Mouse (Mus musculus): ENCODE measurements around the gene Selenom.

Selenom gene

DNA sequence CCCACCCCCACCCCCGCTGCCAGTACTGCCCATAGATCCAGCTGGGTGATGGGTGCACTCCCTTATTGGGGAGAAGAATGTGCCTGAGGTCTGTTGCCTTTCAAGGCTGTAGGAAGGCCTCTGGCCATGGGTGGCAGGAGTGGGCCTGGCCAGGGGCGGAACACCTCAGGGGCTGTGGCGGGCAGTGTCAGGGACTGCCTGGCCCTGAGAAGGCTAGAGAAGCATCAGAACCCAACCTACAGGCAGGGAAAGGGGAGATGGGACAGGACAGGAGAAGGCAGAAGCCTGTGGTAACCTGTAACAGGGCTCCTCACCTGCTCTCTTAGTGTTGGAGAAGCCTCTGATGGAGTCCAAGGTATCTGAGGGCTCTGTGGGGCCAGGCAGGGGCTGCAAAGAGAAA, 16.2 kb downstream of the Selenom start:
- DNase-seq (ENCODE audit: low spot score in 2 of 2): no peak

DNA sequence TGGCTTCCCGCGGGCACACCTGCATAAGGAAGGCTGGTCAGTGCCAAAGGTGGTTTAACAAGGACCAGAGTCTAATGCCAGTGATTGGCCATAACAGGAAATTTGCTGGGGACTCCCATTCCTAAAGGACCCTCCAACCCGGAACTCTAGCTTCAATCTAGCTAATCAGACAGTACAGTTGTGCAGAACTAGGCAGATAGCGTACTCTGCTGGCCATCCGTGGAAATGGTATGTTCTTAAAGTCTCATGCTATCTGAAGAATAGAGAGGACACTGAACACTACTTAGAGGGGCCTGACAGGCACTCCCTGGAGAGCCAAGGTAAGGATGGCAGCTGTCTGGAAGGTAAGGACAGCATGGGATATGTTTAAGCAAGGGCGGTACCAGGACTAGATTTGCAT, 17.1 kb downstream of the Selenom start:
- DNase-seq (ENCODE audit: low spot score in 2 of 2): no peak

DNA sequence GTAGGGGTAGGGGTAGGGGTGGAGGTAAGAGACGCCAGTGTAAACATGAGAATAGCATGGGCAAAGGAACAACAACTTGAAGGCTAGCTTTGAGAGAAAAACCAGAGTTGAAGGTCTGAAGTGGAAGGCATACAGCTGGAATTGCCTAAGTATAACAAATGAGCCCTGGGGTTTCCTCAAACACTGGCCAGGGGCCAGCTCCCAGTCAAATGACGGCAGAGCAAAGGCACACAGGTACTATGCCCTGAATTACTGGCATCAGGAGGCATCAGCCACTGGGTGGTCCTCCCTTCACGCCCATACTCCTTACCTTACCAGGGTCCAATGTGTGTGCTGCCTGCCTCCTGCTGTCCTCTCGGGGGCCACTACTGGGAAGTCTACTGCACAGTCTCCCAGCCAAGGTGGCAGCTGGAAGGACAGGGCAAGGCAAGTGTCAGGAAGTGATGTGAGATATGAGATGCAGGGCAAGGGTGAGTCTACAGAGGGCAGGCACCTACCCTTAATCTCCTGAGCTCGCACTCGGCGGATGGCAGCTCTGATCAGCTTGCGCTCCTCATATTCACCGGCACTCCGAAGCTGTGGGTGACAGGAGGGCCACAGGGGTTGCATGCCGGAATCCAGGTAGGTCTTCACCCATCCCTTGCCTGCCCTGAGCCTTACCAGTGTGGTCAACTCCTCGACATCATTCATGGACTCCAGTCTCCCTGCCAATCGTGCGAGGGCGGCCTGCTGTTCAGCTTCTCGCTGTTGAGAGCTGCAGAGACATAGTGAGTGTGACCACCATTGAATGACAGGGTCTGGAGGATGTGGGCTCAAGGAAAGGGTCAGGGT, 17.8 kb downstream of the Selenom start:
- no peak for DNase-seq (ENCODE audit: low spot score in 2 of 2)

DNA sequence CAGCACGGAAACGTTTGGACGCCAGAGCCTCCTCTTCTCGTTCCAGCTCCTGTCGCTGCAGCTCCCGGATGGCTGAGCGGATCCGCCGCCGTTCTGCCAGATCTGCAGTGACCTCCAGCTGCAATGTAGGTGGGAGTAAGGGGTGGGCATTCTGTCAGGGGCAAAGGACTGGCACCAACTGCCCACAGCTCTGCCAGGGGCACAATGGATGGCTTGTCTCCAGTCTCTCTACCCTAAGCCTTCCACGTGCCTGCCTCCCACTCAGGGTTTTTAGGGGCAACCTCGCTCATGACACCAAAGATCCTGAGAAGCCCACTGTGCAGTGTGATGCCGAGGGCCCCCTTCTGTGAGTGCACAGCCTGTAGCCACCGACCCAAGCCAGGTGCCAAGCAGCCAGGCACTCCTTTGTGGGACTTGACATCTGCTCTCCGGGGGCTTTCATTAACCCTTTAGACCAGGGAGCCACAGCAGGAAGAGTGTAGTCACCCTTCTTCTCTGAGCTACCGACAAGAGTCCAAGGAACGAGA, 19.0 kb downstream of the Selenom start:
- no peak for DNase-seq (ENCODE audit: low spot score in 2 of 2)

DNA sequence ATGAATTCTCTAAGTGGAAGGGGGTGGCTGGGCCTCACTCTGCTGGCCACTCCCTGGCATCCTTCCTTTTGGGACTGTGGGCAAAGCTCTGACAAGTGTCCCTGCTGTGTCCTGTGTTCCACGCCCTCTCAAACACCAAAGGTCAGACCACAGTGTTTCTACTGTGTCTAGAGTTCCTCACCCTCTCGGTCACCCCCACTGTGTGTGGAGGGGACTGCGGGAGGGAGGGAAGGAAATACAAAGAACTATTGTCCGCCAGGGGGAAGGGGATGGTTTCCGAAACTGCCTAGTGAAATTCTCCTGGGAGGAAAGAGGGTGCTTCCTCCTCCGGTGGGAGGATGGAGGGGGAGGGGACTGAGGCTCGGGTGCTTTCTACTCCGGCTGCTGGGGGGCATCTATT, 20.5 kb downstream of the Selenom start:
- no peak for DNase-seq (ENCODE audit: low spot score in 2 of 2)

DNA sequence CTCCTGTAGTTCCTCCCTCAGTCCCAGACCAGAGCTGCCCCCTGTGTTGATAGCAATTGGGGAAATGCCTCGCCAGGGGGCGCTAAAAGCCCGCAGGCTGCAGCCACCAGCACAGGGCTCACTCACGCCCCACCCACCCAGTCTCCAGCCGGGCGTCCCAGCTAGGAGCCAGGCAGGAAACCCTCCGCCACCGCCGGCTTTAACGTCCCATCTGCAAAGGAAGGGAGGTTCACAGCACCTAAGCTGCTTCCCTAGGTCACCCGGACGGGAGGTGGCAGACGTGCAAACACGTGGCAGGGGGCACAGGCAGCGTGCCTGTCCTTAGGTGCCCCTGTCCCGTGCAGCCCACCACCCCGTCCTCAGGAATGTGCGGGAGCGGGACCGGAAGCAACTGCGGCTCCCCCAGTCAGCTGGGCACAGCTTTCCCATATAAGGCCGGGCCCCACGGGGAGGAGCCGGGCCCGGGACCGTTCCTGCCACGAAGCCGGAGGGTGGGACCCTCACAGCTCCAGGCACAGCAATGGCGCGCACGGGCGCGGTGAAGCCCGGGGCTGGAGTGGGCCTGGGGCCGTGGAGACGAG, 21.0 kb downstream of the Selenom start:
- DNase-seq (ENCODE audit: low spot score in 2 of 2): peak; percentile 91 to 93

DNA sequence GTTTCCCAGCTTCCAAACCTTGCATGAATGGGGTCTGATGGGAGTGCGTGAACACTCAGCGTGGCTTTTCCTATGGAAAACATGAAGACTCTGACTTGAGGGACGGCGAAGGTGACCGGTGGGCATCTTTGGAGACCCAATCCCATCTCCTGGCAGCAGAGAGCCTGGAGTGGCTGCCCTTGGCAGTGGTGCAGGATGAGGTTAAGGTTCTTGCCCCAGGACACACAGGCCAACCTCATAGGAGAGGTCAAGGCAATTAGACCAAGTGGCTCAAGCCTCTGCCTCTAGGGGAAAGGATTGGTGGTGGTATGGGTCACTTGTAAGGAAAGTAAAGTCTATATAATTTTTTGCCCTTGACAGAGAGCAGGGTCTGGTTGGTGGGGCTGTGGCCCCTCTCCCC, 21.6 kb downstream of the Selenom start:
- DNase-seq (ENCODE audit: low spot score in 2 of 2): no peak

DNA sequence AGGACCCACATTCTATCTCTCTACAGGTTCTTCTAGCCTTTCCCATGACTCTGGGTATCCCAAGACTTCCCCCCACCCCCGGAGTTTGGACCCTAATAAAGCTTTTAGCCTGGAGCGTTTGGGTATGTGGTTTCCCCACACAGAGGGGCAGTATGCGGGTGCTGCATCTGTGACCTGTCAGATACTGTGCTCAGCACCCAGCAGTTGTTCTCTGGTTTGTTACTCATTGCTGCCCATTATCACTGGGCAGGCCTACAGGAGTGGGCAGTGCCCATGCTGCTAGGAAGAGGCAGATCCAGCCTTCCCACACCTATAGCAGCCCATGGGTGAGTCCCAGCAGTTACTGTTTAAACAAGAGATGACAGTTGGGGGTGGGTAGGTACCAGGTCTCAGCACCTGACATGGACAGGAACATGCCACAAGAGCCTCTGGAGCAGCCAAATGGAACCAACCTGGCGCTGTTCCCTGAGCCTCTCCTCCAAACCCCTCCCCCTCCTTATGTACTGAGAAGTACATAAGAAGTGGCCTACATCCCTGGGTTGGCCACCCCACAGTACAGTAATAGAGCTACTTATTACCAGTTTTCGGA, 22.4 kb downstream of the Selenom start:
- no peak for DNase-seq (ENCODE audit: low spot score in 2 of 2)

DNA sequence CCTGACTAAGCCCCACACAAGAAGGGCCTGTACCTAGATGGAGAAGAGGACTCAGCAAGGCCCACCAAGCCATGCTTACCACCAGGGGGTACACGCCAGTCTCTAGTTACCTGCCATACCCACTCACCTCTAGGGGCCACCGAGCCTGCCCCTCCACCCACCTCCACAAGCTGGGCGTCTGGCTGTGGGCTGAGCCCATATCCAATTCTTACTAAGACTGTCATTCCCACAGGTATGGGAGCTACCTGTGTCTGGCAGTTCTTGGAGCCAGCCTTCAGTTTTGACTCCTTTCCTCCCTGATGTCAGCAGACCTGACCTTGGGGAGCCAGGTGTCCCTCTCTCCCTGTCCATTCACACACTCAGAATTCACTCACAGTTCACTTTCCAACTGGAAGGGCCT, 23.2 kb downstream of the Selenom start:
- no peak for DNase-seq (ENCODE audit: low spot score in 2 of 2)

DNA sequence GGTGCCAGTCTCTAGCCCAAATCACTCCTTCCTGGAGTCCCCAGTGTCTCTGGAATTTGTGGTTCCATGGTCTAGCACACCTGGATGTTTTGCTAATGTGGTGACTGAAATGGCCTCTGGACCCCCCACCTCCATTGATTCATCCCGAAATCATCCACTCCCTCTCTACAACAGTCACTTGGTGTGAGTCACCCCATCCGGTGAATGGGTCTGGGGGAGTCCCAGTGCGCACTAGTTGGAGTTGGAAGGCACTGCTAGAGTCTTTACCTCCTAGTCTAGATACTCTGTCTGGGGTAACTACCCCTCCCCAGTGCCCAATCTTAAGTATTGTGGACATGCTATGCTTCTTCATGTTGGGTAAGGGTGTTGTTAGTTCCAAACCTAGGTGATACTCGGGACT, 23.9 kb downstream of the Selenom start:
- DNase-seq (ENCODE audit: low spot score in 2 of 2): no peak

DNA sequence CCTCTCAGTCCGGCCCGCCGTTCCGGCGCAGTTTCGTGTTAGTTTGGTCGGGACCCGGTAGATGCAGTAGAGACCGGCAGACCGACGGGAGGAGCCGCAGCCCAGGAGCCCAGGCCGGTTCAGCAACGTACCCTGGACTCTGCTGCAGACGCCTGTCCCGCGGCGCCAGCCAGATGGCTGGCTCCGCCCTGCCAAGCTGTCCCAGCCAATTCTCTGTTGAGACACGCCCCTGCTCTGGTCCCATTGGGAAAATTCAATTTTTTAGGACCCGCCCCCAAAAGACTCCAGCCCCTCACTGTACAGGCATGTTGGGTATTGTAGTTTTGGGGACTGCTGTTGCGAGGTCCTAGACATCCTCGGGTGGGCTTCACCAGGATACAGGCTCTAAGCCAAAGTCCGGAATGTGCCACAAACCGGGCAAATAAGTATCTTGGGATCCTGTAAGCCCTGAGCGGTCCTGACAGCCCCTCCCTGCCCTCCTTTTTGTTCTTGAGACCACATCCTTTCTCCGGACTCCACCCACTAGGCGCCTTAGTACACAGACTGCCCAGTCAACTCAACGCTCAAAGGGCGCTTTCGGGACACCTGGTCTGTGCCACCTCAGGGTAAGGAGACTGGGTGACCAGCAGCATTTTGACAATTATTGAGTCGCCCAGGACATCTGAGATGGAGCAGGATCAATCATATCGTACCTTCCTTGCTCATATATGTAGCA, 24.8 kb downstream of the Selenom start:
- peak; percentile 83 to 93 for DNase-seq (ENCODE audit: low spot score in 2 of 2)

DNA sequence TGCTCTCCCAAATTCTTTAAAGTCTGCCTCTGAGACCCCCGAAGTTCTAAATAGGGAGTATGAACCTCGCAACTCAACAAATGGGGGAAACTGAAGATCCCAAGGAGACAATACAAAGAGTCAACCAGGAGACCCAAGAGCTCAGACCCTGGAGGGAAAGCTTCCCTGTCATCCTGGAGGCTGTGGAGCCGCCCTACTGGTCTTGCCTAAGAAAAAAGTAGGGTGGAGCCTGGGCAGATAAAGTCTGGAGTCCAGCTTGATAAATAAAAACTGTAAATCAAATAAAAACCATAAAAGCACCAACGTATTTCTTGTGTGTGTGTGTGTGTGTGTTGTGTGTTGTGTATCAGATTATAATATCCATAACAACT, 25.3 kb downstream of the Selenom start:
- no peak for DNase-seq (ENCODE audit: low spot score in 2 of 2)

DNA sequence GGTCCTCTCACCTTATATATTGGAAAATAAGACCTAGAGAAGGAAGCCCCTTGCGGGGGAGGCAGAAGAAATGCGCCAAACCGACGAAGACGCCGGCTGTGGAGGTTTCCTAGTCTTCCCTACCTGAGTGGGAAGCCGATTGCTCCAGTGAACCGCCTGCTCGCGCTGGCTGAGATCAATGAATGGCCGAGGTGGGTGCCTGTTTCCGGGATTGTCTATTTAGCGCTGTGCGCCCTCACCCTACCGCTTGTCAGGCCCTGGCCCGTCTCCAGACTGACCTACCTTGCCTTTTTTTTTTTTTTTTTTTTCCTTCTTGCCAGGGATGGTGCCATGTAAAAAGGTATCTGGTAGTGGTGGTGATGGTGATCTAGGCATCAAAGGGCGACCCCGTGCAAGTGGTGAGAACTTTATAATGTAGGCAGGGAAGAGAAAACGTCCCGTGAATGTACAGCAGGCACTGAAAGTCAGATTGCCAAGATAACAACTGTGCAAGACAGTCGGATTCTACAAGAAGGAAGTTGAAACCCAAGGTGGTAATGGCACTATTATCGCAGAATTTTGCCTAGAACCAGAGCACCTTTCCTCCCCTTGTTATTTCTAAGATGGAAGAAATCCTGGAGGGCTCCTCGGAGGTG, 26.1 kb downstream of the Selenom start, which contains the start of gene Smtn:
TSS of gene Smtn (minus strand) at position 162 of the 635 bp plus-strand sequence.
- no peak for DNase-seq (ENCODE audit: low spot score in 2 of 2)

DNA sequence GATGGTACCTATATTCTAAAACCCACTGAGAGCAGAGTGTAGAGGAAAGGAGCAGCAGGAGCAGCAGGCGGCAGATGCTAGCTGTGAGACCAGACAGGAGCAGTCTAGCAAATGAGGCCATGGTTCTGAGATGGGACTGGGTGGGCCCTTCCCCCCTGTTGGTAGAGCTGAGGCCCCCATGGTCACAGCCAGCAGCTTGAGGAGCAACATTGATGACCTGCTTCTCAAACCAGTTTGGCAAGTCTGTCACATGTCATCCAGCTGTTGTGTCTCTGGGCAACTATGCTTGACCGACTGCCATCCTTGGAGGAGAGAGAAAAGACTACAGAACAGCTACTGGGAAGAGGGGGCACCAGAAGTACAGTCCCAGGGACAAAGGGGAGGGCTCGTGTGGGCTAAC, 27.4 kb downstream of the Selenom start:
- DNase-seq (ENCODE audit: low spot score in 2 of 2): no peak

DNA sequence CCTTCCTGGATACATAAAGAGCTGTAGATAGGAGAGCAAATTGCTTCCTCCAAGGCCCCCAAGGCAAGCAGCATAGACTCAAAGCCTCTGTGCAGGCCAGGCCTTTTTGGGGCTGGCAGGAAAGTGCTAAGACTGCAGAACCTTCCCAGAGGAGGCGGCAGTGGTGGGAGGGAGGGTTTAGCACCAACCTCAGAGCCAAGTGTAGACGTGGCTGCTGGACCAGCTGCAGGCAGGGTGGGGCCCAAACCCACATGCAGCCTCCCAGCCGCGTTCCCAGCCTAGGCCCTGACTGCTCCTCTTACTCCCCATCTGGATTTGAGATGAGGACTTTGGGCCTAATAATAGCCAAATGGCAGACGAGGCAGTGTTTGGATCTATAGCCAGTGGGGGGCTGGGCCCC, 28.5 kb downstream of the Selenom start:
- peak in 1 of 2 experiments; percentile 75 for DNase-seq (ENCODE audit: low spot score in 2 of 2)

DNA sequence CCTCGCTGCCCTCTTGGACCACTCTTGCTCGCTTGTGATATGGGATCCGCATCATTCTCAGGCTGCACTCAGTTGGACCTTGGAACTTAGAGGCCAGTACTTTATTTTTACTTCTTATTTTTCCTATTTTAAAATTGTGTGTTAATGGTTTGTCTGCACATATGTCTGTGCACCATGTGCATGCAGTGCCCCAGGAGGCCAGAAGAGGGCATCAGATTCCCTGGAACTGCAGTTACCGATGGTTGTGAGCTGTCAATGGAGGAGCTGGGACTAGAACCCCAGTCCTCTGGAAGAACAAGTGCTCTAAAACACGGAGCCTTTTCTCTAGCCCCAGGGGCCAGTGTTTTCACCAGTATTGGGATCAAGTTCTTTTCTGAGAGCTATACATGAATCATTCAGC, 29.9 kb downstream of the Selenom start:
- DNase-seq (ENCODE audit: low spot score in 2 of 2): no peak

DNA sequence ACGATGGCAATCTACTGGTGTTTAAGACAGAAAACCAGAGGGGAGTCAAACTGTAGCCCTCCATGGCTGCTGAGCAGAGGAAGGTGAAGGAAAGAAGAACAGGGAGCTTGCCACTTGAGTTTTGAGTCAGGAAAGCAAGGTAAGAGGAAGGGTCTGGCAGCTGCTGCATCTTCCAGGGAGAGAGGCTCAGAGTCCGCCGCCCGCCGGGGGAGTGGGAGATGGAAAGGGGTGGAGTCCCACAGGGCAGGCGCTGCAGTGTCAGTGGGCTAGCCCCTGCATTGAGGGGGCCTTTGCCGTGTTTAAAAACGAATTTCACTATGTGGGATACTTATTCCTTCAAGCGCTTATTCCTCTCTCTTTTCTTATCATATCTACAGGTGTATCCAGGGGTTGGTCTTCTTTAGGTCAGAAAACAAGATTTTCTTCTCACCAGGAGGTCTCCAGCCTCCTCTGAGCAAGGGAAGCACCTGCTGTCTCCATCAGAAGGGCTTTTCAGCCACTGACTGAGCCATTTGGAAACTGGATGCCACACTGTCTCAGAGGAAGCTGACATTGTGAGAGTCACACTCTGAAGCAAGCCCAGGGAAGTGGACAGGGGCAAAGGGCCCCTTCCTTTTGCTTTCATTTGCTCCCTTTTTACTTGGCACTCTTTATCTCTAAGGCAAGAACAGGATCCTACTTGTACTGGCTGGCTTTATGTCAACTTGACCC, 31.2 kb downstream of the Selenom start:
- no peak for DNase-seq (ENCODE audit: low spot score in 2 of 2)

DNA sequence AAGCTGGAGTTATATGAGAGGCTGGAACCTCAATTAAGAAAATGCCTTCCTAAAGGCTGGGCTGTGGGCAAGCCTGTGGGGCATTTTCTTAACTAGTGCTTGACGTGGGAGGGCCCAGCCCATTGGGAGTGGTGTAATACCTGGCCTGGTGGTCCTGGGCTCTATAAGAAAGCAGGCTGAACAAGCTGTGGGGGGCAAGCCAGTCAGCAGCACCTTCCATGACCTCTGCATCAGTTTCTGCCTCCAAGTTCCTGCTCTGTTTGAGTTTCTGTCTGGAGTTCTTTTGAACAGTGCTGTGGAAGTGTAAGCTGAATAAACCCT, 31.7 kb downstream of the Selenom start:
- peak in 1 of 2 experiments; percentile 36 for DNase-seq (ENCODE audit: low spot score in 2 of 2)

DNA sequence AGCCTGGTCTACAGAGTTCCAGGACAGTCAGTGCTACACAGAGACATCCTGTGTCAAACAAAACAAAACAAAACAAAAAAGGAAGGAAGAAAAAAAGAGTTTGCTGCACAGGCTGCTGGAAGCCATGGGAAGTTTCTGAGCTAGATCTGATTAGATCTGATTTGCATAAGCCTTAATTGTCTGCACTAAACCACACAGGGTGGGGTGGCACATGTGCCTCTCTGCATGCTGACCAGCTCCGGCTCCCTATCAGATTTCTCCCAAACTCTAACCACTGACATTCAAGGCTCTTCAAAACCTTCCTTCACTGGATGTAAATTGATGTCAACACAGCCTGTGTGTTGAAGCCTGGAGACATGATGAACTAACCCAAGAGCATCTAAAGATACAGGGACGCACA, 32.6 kb downstream of the Selenom start:
- no peak for DNase-seq (ENCODE audit: low spot score in 2 of 2)

DNA sequence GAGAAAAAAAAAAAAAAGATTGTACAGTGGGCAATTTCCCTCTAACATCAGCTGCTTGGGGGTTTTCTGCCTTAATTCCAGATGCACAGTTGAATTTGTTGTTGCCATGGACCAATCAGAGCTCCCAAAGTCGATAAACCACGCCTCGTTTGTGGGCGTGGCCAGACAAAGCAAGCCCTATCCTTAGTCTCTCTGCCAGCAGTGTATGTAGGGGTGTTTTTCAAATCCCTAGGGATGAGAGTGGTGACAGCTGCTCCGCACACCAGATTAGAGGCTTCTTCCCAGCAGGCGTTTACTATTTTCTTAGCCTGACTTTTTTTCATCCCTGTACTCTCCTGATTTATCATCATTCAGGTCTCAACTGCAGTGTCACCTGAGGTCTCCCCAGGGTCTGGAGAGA, 33.5 kb downstream of the Selenom start:
- no peak for DNase-seq (ENCODE audit: low spot score in 2 of 2)

DNA sequence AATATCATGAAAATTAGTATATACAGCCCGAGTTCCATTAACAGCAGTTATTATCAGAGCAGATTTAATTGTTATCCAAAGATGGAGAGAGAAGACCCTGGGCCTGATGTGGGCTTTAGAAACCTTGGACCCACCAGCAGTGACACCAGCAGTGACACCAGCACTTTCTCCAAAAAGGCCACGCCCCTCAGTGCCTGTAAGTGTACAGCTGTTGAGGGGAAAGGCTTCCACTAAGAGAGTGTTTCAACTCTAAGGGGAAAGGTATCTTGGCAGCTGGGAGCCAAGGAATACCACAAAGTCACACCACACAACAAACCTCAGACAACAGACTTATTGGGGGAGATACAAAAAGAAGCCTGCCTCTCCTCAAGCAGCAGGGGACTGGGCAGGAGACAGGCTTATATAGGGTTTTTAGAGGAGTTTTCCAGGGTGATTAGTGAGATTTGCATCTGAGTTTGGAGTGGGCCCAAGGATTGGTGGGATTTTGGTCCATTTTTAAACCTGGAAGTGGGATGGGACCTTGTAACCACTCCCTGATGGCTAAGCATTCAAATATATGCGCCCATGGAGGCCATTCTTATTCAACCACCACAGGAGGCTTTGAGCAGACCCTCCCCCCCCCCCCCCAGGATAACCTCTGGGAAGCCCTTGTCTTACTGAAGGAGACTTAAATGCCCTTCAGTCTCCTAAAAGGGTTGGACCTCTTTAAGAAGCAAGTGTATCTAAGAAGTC, 34.2 kb downstream of the Selenom start:
- no peak for DNase-seq (ENCODE audit: low spot score in 2 of 2)

Measured in urinary bladder, adult 18-20 months (tissue).